Comparison of ENCODE assay signal across 8 mouse cellular contexts in genomic region chr3:108571443-108572294, GRCm38 (mm10). TPM values are rescaled to one million over a fixed set of nuclear protein-coding genes. Genes with fewer than 3 reads are reported as not detected.
DNase-seq lines count a peak whose midpoint lies in the region; ATAC-seq and TF ChIP-seq lines count a peak whose summit lies in the region.

TSS of gene Taf13 (plus strand) at chr3:108571698.

- no peaks in the 10 kb centered on the region for H3K36me3 ChIP-seq in hindbrain, postnatal 0 days (ENCODE audit: insufficient read depth, low read length)

- peak within 1 kb of the TSS; percentile 76 for H3K27ac ChIP-seq in hindbrain, postnatal 0 days
- peak within 1 kb of the TSS; percentile 97 for H3K27ac ChIP-seq in left cerebral cortex, adult 2 months

- intact Hi-C loops in left cerebral cortex, adult 2 months (cut with DNase I), result no loop called here

- DNase-seq in WW6 (ENCODE audit: low read depth, low spot score), result peak; percentile 89
- DNase-seq in cerebellum, postnatal 4 days (ENCODE audit: low spot score in 2 of 2), result peak; percentile 92 to 98
- DNase-seq in gastrocnemius, adult 18-20 months (ENCODE audit: low spot score), result peak; percentile 98
- peak; percentile 99 for DNase-seq in hindbrain, postnatal 0 days (ENCODE audit: low spot score)
- peak; percentile 97 to 98 for DNase-seq in left cerebral cortex, adult 2 months (ENCODE audit: extremely low spot score in 1 of 2, low spot score in 2 of 2)
- DNase-seq in right cerebral cortex, adult 2 months (ENCODE audit: low spot score in 2 of 2), result peak; percentile 98
- DNase-seq in urinary bladder, postnatal 14 days (ENCODE audit: low spot score), result peak; percentile 96

- H3K4me2 ChIP-seq in hindbrain, postnatal 0 days (ENCODE audit: low read depth, low read length), result peak within 1 kb of the TSS; percentile 78

- no peaks in the 10 kb centered on the region for H3K27me3 ChIP-seq in hindbrain, postnatal 0 days (ENCODE audit: insufficient read depth, low read length)

- 1% methylated on average over 42 of the region's 42 CpGs for WGBS in hindbrain, postnatal 0 days

- H3K9ac ChIP-seq in hindbrain, postnatal 0 days (replicated peaks; ENCODE audit: low read length), result peak within 1 kb of the TSS; percentile 75

- H3K9me3 ChIP-seq in hindbrain, postnatal 0 days (ENCODE audit: low read length), result no peaks in the 10 kb centered on the region

- H3K4me3 ChIP-seq in hindbrain, postnatal 0 days (ENCODE audit: low read length), result peak within 1 kb of the TSS; percentile 65
- peak within 1 kb of the TSS; percentile 93 for H3K4me3 ChIP-seq in left cerebral cortex, adult 2 months

- no peaks in the 10 kb centered on the region for H3K4me1 ChIP-seq in hindbrain, postnatal 0 days (ENCODE audit: insufficient read depth, low read length)

- no peak for TF ChIP-seq CTCF in hindbrain, postnatal 0 days (IDR thresholded peaks at IDR 0.05; ENCODE audit: low read depth)
- no peak; the same call in 1 of the 2 replicates for TF ChIP-seq CTCF in left cerebral cortex, adult 2 months (IDR thresholded peaks at IDR 0.05)

- ATAC-seq in hindbrain, postnatal 0 days, result peak; percentile 98
- peak; percentile 95 for ATAC-seq in megakaryocyte, adult 5-6 weeks (ENCODE audit: poor library complexity, severe bottlenecking)

RNA-seq across cellular contexts. Expression of gene Taf13, which starts in this region (rescaled TPM):
- 10 to 100 TPM; 22.4 to 22.6 TPM for total RNA-seq in gastrocnemius, adult 18-20 months (2021)
- 7.7 and 12.4 TPM in 2 replicates for total RNA-seq in hindbrain, postnatal 0 days (2014; rRNA removed)
- polyA plus RNA-seq in hindbrain, postnatal 0 days (2015; fragmentation: Nextera tagmentation; extraction: Ambion mirVana), result 38.9 and 46.7 TPM in 2 replicates
- total RNA-seq in left cerebral cortex, adult 2 months (2021), result 10 to 100 TPM; 24.9 to 25.0 TPM
- total RNA-seq in megakaryocyte, adult 5-6 weeks (2015), result 32.1 and 32.6 TPM in 2 replicates
- 36.8 and 37.7 TPM in 2 replicates for total RNA-seq in megakaryocyte, adult 5-6 weeks (2017)

Comparison
In these comparisons a context has a peak if more than half of its experiments do, and no peak if none do; other contexts are left out.
1. Peak in every context shown above with its lines: DNase-seq, ATAC-seq, H3K4me3 ChIP-seq and H3K27ac ChIP-seq.